In the genomic region with DNA sequence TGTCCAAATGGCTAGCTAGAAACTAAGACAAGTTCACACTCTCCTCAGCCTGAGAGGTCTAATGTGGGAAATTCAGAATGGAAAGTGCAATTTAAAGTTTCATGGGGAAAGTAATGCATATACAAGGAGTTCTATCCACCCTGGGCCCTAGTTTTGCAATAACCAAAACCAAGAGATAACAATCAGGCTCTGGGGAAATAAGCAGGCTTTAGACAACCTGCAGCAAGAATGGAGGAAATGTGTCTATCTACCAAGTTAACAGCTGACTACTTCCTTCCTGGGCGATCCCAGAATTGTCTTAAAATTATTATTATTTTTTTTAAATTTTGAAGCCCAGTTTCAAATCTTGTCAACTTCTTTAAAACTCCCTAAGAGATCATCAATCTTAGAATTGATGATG, we compare ENCODE assay signal across 17 mouse cellular contexts.
"Had no signal": no experiment of that assay in that cellular context is flagged by ENCODE, and none has a peak within 500 bp of the region (broad histone marks: within the 10 kb centered on the region; RNA-seq: fewer than 3 reads in every experiment).

No protein-coding gene starts in this region.

- H3K4me2 ChIP-seq: lung, embryonic 15.5 days; midbrain, embryonic 11.5 days; midbrain, embryonic 13.5 days; midbrain, embryonic 15.5 days; neural tube, embryonic 12.5 days had no signal

- H3K9ac ChIP-seq: liver, postnatal 0 days; lung, embryonic 15.5 days; midbrain, embryonic 13.5 days; midbrain, embryonic 15.5 days; neural tube, embryonic 12.5 days had no signal

- H3K36me3 ChIP-seq: lung, embryonic 15.5 days; midbrain, embryonic 13.5 days; midbrain, embryonic 15.5 days; neural tube, embryonic 12.5 days had no signal

- H3K4me3 ChIP-seq: lung, embryonic 15.5 days; megakaryocyte, embryonic 14.5 days; midbrain, embryonic 13.5 days; midbrain, embryonic 15.5 days; neural tube, embryonic 12.5 days had no signal

- H3K27me3 ChIP-seq: lung, embryonic 15.5 days; megakaryocyte, embryonic 14.5 days; midbrain, embryonic 13.5 days; midbrain, embryonic 15.5 days; neural tube, embryonic 12.5 days had no signal

- DNase-seq: liver, postnatal 0 days; lung, adult 2 months; lung, postnatal 14 days; lung, postnatal 4 days; right cerebral cortex, postnatal 14 days; right cerebral cortex, postnatal 4 days; spleen, adult 18-20 months; thymus, adult 18-20 months; thymus, postnatal 14 days; thymus, postnatal 36 days had no signal

- ATAC-seq: liver, postnatal 0 days; lung, postnatal 0 days; midbrain, embryonic 13.5 days; midbrain, embryonic 15.5 days had no signal

- H3K27ac ChIP-seq: lung, embryonic 15.5 days; midbrain, embryonic 13.5 days; midbrain, embryonic 15.5 days; neural tube, embryonic 12.5 days had no signal

- H3K4me1 ChIP-seq: lung, embryonic 15.5 days; midbrain, embryonic 15.5 days; neural tube, embryonic 12.5 days had no signal

- H3K9me3 ChIP-seq: lung, embryonic 15.5 days; megakaryocyte, embryonic 14.5 days; midbrain, embryonic 13.5 days; midbrain, embryonic 15.5 days; neural tube, embryonic 12.5 days had no signal
